Mouse (Mus musculus): Measurements from ENCODE around the gene Tsen15. TPM values are rescaled to one million over a fixed set of nuclear protein-coding genes. Genes with fewer than 3 reads are reported as not detected.

Tsen15 gene
- total RNA-seq, 2 experiments from 2014 or later: 16.1 to 35.2 TPM

- ATAC-seq (replicated peaks; ENCODE audit: low FRiP score, poor library complexity, severe bottlenecking): no peak
Observed at GRCm38 (mm10) chr1:152394137-152394536, 7.6 kb upstream of the Tsen15 start.

- ATAC-seq (replicated peaks; ENCODE audit: low FRiP score, poor library complexity, severe bottlenecking): no peak
Observed at GRCm38 (mm10) chr1:152389271-152389670, 2.8 kb upstream of the Tsen15 start.

- 0 out of 2 replicates have a peak, but pooled peaks have one; percentile 4 for ATAC-seq (replicated peaks; ENCODE audit: low FRiP score, poor library complexity, severe bottlenecking)
Observed at GRCm38 (mm10) chr1:152385693-152386092, 795 bp downstream of the Tsen15 start.

GRCm38 (mm10) chr1:152384589-152384988 lies 1.9 kb downstream of the Tsen15 start:
- ATAC-seq (replicated peaks; ENCODE audit: low FRiP score, poor library complexity, severe bottlenecking): no peak

GRCm38 (mm10) chr1:152378311-152378710 lies 8.2 kb downstream of the Tsen15 start:
- no peak for ATAC-seq (replicated peaks; ENCODE audit: low FRiP score, poor library complexity, severe bottlenecking)

- no peak for ATAC-seq (replicated peaks; ENCODE audit: low FRiP score, poor library complexity, severe bottlenecking)
Observed at GRCm38 (mm10) chr1:152369139-152369538, 17.3 kb downstream of the Tsen15 start.

GRCm38 (mm10) chr1:152368311-152369088 lies 18.0 kb downstream of the Tsen15 start:
- no peak for ATAC-seq (replicated peaks; ENCODE audit: low FRiP score, poor library complexity, severe bottlenecking)

GRCm38 (mm10) chr1:152356721-152357120 lies 29.8 kb downstream of the Tsen15 start:
- no peak for ATAC-seq (replicated peaks; ENCODE audit: low FRiP score, poor library complexity, severe bottlenecking)

- ATAC-seq (replicated peaks; ENCODE audit: low FRiP score, poor library complexity, severe bottlenecking): no peak
Observed at GRCm38 (mm10) chr1:152347946-152348345, 38.5 kb downstream of the Tsen15 start.

- no peak for ATAC-seq (replicated peaks; ENCODE audit: low FRiP score, poor library complexity, severe bottlenecking)
Observed at GRCm38 (mm10) chr1:152324024-152324423, 62.5 kb downstream of the Tsen15 start.

Other genes with a start within 250 kb of the Tsen15 start
- not detected in 2 replicates for gene Colgalt2, start 13.1 kb upstream of the Tsen15 start, total RNA-seq (2015; ENCODE audit: low replicate concordance)
- gene Colgalt2, start 13.1 kb upstream of the Tsen15 start, total RNA-seq (2017; ENCODE audit: low replicate concordance): not detected in 2 replicates